Mouse (Mus musculus) liver, adult 2 months (tissue): ENCODE results near the gene Sesn2. TPM values are rescaled to one million over a fixed set of nuclear protein-coding genes. Genes with fewer than 3 reads are reported as not detected.

Experiments used
- DNase-seq: peaks from one replicate; pipeline ENCODE4 v3.0.0-alpha.2; 2011; ENCODE audit warnings: low read depth, low spot score; ENCODE audit errors: extremely low read depth
- H3K27ac ChIP-seq: fragments of 200-500 bp; replicated peaks from 2 replicates; pipeline ENCODE4 v1.5.1; 2012; ENCODE audit warnings: low read depth, mild to moderate bottlenecking, control low read depth, inconsistent platforms, low read length; ENCODE audit not compliant: insufficient read depth
- H3K27me3 ChIP-seq: fragments of 200-500 bp; 2 replicates; pipeline ENCODE4 v1.6.1; 2012; ENCODE audit warnings: mild to moderate bottlenecking, moderate library complexity, low read length, inconsistent platforms; ENCODE audit not compliant: control insufficient read depth, insufficient read depth
- H3K36me3 ChIP-seq: fragments of 200-500 bp; 2 replicates; pipeline ENCODE4 v1.6.1; 2012; ENCODE audit warnings: low read length, inconsistent platforms; ENCODE audit not compliant: control insufficient read depth, insufficient read depth
- H3K4me1 ChIP-seq: fragments of 200-500 bp; 2 replicates; pipeline ENCODE4 v1.6.1; 2011; ENCODE audit warnings: low read length; ENCODE audit not compliant: control insufficient read depth, insufficient read depth
- H3K4me3 ChIP-seq: fragments of 200-500 bp; 2 replicates; pipeline ENCODE4 v1.5.1; 2011; ENCODE audit warnings: low read depth, mild to moderate bottlenecking, control low read depth, low read length, moderate library complexity; ENCODE audit not compliant: insufficient read depth
- H3K79me2 ChIP-seq: fragments of 200-500 bp; 2 replicates; pipeline ENCODE4 v1.6.1; 2012; ENCODE audit warnings: inconsistent platforms, mild to moderate bottlenecking, low read length, moderate library complexity; ENCODE audit not compliant: control insufficient read depth, insufficient read depth
- H3K9ac ChIP-seq: fragments of 200-500 bp; 2 replicates; pipeline ENCODE4 v1.6.1; 2012; ENCODE audit warnings: low read depth, mild to moderate bottlenecking, control low read depth, inconsistent platforms, low read length
- CTCF ChIP-seq: fragments of 200-500 bp; IDR thresholded peaks from 2 replicates; pipeline ENCODE4 v1.5.1; 2011; ENCODE audit warnings: low read depth, low read length, control low read depth
- POLR2A ChIP-seq: fragments of 200-500 bp; IDR thresholded peaks from 2 replicates; pipeline ENCODE4 v1.6.1; 2011; ENCODE audit warnings: low read length, control low read depth; ENCODE audit not compliant: insufficient read depth; ENCODE audit errors: extremely low read depth
- WGBS: fragments of 180-500 bp; shearing (Covaris S2); methylation state at CpG from one replicate; pipeline ENCODE4 v1.1.7; 2018; 5-methylcytosine and 5-hydroxymethylcytosine counted together
- polyA plus RNA-seq: library from polyadenylated mRNA; depleted of rRNA; stranded (reverse); fragments of >200 nt; gene quantifications from 2 replicates; pipeline ENCODE4 v1.2.3, GENCODE M21; 2012
- total RNA-seq: library from RNA; depleted of rRNA; stranded (reverse); fragments of >200 nt; gene quantifications from 2 replicates; pipeline ENCODE4 v1.2.3, GENCODE M21; 2014

Sesn2 gene
- total and polyA plus RNA-seq, 2 experiments: 2.7 to 5.5 TPM

DNA sequence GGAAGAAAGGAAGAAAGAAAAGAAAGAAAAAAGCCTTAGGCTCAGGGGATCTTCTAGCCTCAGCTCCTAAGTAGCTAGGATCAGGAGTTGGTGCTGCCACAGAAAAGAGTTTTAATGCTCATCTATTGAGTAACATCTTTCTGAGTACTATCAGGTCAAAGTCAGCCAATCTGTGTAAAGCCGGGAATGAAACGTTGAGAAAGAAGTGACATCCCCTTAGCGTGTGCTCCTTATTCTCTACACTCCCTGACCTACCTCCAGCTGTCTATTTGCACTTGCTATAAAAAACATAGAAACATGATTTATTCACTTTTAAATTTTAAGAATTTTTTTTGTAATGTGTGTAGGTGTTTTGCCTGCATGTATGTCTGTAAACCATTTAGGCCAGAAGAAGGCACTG, 8.9 kb upstream of the Sesn2 start:
- 24% methylated on average over 3 of the region's 3 CpGs for WGBS
- Histone ChIP-seq H3K9ac (no peak overlapping the region), H3K36me3 (no peaks in the 10 kb centered on the region), H3K79me2 (no peaks in the 10 kb centered on the region), H3K27ac (no peak overlapping the region), H3K27me3 (no peaks in the 10 kb centered on the region), H3K4me1 (peaks cover 3% of the 10 kb centered on the region), H3K4me3 (no peak overlapping the region)
- DNase-seq: peak; percentile 57
- TF ChIP-seq POLR2A (no peak), CTCF (no peak)

DNA sequence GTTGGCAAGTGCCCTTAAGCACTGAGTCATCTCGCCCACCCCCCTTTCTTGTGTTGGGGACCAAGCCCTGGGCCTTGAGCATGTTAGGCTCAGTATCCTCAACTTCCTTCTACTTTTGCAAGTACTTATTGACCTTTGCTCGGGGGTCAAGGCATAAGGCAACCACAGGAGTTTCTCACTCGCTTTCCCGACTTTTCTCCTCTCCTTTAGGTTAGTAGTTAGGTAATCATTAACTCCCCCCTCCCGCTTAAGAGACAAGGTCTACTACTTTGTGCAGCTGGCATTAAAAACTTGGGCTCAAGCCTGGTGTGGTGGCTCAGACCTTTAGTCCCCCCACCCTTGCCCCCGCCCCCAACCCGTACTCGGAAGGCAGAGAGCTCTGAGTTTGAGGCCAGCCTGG, 7.8 kb upstream of the Sesn2 start:
- Histone ChIP-seq H3K36me3 (no peaks in the 10 kb centered on the region), H3K4me3 (no peak overlapping the region), H3K79me2 (no peaks in the 10 kb centered on the region), H3K27ac (no peak overlapping the region), H3K9ac (no peak overlapping the region), H3K4me1 (peaks cover 6% of the 10 kb centered on the region), H3K27me3 (no peaks in the 10 kb centered on the region)
- WGBS: 28% methylated on average over 8 of the region's 8 CpGs
- DNase-seq: peak; percentile 80
- TF ChIP-seq POLR2A: no peak

DNA sequence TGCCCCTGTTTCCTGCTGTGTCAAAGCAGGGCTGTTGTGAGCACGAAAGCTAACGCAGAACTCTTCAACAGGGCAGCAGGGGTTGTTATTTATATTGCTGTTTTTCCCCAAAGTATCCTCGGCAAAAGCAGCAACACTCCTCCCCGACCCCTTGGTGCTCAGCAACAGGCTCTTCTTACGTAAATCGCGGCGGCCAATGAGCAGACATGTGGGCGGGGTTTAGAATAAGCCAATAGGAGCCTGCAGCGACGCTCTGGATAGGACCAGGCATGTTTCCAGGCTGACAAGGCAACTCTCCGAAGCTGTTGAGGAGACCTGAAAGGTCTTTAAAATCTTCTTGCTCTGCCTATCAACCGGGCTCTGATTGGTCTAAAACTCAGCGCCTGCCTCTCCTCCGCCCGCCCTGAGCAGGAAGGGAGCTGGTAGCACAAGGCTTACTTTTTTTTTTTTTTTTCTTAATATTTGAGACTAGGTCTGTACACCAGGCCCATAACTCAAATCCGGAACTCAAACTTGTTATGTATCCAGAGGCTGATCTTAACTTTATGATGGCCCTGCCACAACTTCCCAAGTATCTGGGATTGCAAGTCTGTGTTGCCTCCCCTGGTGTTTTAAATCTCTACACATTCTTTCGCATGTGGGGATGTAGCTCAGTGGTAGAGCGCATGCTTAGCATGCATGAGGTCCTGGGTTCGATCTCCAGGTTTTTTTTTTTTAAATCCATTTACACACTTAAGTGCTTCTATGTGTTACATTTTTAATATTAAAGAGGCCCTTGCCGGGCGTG, 5.3 kb upstream of the Sesn2 start:
- Histone ChIP-seq H3K79me2 (no peaks in the 10 kb centered on the region), H3K36me3 (no peaks in the 10 kb centered on the region), H3K4me3 (peak overlapping the region; percentile 56), H3K27me3 (no peaks in the 10 kb centered on the region), H3K9ac (peak overlapping the region; percentile 77), H3K27ac (peak overlapping the region; percentile 94), H3K4me1 (peaks cover 6% of the 10 kb centered on the region)
- 22% methylated on average over 22 of the region's 22 CpGs for WGBS
- peak; percentile 99 for DNase-seq
- TF ChIP-seq CTCF: no peak
- peak; percentile 67; the same call in 1 of the 2 replicates for TF ChIP-seq POLR2A

DNA sequence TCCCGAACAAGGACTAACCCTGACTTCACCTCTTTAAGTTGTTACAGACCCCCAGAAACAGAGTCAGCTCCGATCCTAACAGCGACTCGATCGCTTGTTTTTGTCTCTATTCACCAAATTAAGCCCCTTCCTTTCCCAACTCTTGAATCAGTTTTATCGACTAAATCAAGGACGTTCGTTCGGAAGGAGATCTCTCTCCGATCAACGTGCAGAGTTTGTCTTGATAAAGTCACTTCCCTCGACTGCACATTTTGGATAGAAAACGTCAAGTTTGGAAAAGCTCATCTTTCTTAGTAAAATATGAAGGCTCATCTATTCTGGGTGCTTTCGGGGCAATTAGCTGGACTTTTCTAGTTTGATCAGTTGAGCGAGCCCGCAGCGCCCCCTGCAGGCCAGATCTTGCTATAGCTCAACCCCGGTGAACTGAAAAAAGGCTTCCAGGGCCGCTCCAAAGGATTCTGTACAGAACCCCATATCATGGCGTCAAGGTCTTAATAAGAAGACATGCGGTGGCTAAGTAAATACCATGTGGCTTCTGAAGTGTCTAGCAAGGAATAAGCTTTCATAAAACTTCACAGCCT, 4.3 kb upstream of the Sesn2 start:
- peak; percentile 87 for TF ChIP-seq CTCF
- TF ChIP-seq POLR2A: no peak
- H3K36me3 ChIP-seq: no peaks in the 10 kb centered on the region
- peak overlapping the region; percentile 94 for H3K27ac ChIP-seq
- H3K9ac ChIP-seq: peak overlapping the region; percentile 77
- peak; percentile 67 for DNase-seq
- no peaks in the 10 kb centered on the region for H3K27me3 ChIP-seq
- H3K4me1 ChIP-seq: peaks cover 6% of the 10 kb centered on the region
- 1% methylated on average over 21 of the region's 21 CpGs for WGBS
- peaks cover 4% of the 10 kb centered on the region; the same call in 1 of the 2 replicates for H3K79me2 ChIP-seq
- H3K4me3 ChIP-seq: peak overlapping the region; percentile 12; the same call in 1 of the 2 replicates

DNA sequence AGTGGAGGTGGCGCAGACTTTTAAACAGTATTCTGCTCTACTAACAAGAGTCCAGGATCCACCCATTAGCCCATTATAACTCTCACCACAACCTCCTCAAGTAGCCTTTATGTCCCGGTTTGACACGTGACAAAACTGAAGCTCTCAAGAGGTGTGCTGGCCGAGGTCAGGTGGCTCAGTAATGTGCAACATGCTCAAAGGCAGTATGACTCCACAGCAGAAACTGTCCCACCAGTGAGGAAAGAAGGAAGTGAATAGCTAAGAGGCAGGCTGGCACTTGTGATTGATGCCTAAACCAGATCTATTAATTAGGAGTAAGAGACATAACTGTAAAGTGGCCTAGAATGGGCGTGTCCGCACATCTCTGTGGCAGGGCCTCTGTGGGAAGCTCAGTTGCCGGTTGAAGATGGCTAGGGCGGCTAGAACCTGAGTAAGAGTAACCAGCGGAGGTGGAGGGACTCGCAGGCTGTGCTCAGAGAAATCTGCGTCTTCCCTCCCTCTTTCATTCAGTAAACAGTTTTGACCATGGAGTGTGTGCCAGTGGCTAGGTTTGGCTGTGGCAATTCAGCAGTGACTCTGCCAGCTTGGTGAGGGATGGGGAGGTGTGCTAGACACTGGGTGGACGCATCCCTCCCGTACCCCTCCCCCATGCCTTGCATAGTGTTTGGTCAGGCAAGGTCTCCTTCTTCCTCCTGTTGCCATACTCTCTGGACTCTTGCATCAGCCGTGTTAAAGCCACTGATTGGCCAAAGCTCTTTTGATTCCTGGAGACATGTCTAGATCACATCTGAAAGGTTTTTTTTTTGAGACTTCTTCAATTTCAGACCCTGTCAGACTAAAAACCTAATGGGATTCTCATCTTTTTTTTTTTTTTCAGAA, 3.3 kb upstream of the Sesn2 start:
- H3K9ac ChIP-seq: no peak overlapping the region
- 50% methylated on average over 14 of the region's 14 CpGs for WGBS
- H3K79me2 ChIP-seq: peaks cover 12% of the 10 kb centered on the region; the same call in 1 of the 2 replicates
- H3K27me3 ChIP-seq: no peaks in the 10 kb centered on the region
- H3K36me3 ChIP-seq: no peaks in the 10 kb centered on the region
- H3K4me1 ChIP-seq: peaks cover 9% of the 10 kb centered on the region
- no peak overlapping the region for H3K27ac ChIP-seq
- TF ChIP-seq POLR2A (no peak), CTCF (no peak)
- DNase-seq: peak; percentile 79
- H3K4me3 ChIP-seq: no peak overlapping the region
